Mouse (Mus musculus): ENCODE measurements around the gene Fut2.

The Fut2 gene

GRCm38 (mm10) chr7:45702809-45703520 lies 36.8 kb upstream of the Fut2 start:
- DNase-seq (ENCODE audit: low read depth, low spot score) = no peak

- no peak for DNase-seq (ENCODE audit: low read depth, low spot score)
These were observed 36.1 kb upstream of the Fut2 start for GRCm38 (mm10) chr7:45702316-45702715.

GRCm38 (mm10) chr7:45701607-45702006 lies 35.4 kb upstream of the Fut2 start:
- no peak for DNase-seq (ENCODE audit: low read depth, low spot score)

DNA sequence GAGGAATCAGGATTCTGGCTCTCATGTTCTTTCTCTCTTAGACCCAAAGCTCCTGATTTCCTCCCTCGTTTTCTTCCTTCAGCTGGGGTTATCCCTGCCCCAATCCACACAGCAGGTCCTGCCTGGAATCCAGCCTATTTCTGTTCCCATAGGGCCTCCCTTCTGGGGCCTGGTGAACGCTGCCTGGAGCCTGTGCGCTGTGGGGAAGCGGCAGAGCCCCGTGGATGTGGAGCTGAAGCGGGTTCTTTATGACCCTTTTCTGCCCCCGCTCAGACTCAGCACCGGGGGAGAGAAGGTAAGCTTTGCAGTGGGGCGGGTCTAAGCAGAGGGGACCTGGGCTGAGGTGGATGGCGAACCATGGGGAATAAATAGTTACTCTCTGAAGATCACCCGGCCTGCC lies 34.9 kb upstream of the Fut2 start:
- no peak for DNase-seq (ENCODE audit: low read depth, low spot score)

- peak; percentile 67 for DNase-seq (ENCODE audit: low read depth, low spot score)
These were observed 34.3 kb upstream of the Fut2 start for GRCm38 (mm10) chr7:45700301-45701015.

DNA sequence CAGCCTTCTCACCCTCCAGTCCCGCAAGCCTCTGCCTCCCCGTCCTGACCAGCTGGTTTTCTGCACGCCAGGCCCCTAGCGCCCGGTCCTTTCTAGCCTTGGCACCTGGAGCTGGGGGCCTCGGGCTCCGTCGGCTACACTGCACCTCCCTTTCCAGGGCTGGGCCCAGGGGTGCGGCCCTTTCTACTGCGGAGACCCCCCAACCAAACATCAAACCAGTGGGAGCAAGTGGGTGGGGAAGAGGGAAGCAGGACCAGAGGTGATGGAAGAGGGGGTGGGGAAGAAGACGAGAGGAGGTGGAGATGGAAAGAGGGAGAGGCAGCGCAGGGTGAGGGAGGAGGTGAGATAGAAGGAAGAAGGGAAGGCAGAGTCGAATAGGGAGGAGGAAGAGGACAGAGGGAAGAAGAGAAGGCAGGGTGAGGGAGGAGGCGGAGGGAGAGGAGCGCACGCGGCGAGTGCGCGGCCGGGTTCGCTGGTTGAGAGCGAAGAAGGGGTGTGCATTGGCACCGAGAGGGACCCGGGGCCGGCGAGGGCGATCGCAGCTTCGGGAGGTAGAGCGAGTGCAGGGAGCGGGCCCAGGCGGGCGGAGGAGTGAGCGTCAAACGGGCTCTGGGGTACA lies 33.4 kb upstream of the Fut2 start, which contains the start of gene Car11:
Gene Car11 (plus strand): TSS at position 321 of the 619 bp plus-strand sequence.
- no peak for DNase-seq (ENCODE audit: low read depth, low spot score)

DNA sequence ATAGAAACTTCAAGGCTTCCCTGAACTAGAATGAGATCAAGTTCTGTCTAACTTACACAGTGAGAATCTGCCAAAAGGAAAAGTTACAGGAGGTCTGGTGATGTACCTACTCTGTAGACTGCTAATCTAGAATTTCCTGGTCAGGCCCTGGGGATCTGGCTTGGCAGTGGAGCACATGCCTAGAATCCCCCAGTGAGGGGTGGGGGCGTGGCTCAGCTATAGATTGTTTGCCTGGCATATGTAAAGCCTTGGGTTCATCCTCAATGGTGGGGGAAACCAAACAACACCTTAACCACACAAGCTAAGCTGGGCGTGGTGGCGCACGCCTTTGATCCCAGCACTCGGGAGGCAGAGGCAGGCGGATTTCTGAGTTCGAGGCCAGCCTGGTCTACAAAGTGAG lies 31.7 kb upstream of the Fut2 start:
- DNase-seq (ENCODE audit: low read depth, low spot score) = no peak

GRCm38 (mm10) chr7:45695098-45695497 lies 28.9 kb upstream of the Fut2 start:
- no peak for DNase-seq (ENCODE audit: low read depth, low spot score)

DNA sequence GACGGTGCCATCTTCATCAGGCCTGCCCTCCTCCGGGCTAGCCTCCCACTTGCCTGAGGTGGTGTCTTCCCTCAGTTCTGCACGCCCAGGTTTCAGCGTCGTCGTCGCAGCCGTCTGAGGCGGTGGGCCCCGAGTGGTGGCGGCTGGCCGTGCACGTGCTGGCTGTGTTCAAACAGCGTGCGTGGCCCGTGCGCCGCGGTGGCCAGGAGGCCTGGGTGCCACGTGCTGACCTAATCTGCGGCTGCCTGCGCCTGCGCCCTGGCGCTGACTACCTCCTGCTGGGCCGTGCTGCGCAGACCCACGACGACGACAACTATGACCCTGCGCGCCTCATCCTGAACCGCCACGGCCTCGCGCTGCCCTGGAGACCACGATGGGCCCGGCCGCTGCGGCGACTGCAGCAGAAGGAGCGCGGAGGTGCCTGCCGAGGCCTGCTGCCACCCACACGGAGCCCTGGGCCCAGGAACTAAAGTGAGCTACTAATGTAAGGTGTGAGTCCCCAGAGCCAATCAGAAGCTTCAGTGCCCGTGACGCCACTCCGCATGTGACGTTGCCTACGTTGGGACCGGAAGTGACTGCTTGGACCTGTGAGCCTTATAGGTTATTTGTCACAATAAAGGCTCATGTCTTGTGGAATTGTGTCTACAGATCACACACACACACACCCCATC lies 27.9 kb upstream of the Fut2 start, which contains the start of gene Sec1:
Gene Sec1 (minus strand): TSS at position 482 of the 671 bp plus-strand sequence.
- no peak for DNase-seq (ENCODE audit: low read depth, low spot score)

GRCm38 (mm10) chr7:45692364-45692763 lies 26.2 kb upstream of the Fut2 start:
- DNase-seq (ENCODE audit: low read depth, low spot score) = no peak

DNA sequence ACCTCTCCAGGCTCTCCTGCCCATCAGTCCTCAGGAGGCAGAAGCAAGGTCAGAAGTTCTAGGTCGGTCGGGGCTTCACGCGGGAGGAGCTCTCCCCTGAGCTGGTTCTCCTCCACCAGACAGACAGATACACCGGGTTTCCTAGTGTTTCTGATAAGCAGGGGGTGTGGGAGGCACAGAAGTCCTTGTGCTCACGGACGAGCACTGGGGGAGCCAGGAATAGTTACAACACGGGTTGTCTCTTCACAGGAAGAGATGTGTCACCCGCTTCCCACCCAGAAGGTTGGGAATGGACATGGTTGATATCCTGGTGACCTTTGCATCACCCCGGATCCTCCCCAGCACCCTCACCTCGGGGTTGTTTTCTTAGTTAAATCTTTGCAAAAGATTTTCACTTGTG lies 23.6 kb upstream of the Fut2 start:
- DNase-seq (ENCODE audit: low read depth, low spot score) = no peak

- DNase-seq (ENCODE audit: low read depth, low spot score) = no peak
These were observed 22.9 kb upstream of the Fut2 start for GRCm38 (mm10) chr7:45689099-45689498.

DNA sequence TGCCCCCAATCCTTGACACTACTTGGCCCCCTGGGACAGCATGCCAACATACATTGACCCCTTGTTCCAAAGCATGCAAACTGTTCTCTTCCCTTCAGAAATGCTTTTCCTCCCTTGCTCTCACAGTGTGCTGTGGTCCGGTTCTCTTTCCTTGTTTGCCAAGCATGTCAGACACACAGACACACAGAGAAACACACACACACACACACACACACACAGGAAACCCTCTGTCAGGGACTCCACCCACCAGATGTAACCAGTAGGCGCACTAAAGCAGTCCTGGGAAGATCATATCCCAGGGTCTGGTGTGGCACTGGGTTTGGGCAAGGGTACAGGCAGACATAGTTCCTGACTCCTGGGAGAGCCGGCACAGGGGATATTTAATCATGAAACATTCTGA lies 20.6 kb upstream of the Fut2 start:
- DNase-seq (ENCODE audit: low read depth, low spot score) = no peak

DNA sequence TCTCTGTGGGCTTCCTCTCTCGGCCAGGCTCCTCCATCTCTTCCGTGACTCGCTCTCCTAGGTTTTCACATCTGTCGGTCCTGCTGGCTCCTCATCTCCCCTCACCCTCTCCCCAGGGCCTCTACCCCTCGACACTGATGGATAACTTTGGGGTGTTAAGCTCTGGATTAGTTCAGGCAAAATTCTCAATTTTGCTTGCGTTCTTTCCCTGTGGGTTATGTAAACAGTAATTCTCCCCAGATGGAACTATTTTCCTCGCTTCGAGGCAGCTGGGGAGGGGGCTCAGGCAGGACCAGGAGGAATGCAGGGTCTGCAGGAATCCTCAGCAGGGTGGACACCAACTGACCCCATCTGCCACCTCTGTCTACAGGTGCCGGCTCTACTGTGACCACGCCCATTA lies 19.6 kb upstream of the Fut2 start:
- DNase-seq (ENCODE audit: low read depth, low spot score) = no peak

- DNase-seq (ENCODE audit: low read depth, low spot score) = no peak
These were observed 17.3 kb upstream of the Fut2 start, which contains the start of gene Ntn5 for GRCm38 (mm10) chr7:45683396-45684050. Gene Ntn5, plus strand, starts transcription at chr7:45684022.

DNA sequence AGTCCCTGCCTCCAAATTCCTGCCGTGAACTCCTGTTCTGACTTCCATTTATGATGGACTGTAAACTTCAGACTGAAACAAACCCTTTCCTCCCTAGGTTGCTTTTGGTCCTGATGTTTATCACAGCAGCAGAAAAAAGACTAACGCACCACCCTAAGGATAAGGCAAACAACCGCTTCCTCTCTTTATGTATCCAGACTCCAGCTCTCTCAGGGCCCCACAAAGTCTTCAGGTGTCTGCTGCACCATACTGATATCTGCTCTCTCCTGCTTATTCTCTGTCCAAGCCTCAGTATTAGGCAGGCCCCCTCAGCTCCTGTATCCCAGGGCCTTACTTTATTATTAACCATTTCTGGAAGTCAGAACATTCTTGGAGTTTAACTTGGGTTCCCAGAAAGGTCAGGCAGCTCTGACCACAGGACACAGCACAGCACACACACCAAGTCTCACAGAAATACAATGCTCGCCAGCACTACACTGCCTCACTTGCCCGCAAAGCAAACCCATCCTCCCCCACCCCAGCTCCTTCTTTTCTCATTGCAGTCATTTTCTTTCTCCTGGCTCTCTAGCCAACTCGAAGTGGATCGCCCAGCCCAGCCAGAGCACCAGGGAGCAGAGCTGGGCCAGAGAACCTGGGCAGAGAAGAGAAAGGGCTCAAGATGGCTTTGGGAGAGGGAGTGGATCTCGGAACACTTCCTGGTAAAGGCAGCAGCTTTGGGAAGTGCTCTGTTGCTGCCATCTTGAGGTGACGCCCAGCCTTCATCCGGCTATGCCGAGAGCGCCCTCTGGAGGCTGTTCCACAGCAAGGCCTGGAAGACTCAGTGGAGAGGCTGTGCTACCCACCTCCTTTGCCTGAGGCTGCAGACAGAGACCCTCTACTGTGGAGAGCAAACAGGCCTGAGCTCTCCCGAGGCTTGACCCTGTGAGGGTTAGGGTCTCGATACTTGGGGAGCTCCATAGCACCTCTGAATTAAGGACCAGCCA lies 16.2 kb upstream of the Fut2 start:
- peak; percentile 63 for DNase-seq (ENCODE audit: low read depth, low spot score)

GRCm38 (mm10) chr7:45681046-45681736 lies 15.0 kb upstream of the Fut2 start:
- DNase-seq (ENCODE audit: low read depth, low spot score) = no peak

- DNase-seq (ENCODE audit: low read depth, low spot score) = no peak
These were observed 13.9 kb upstream of the Fut2 start for GRCm38 (mm10) chr7:45679966-45680621.

DNA sequence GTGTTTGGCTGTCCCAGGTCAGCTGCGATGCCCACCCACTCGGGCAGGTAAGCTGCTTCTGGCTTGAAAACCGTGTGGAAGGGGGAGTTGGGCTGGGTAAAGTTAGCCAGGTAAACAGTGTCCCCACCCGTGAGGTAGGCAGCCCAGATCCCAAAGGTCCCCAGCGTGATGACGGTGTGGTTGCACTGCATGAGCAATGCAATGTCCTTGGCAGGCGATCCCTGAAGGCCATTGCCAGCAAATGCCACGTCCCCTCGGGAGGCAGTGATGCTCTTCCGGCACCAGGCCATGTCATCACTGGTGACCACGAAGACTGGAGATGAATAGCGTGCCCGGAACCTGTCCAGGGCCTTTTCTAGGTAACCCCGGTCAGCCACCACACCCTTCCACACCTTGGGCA lies 12.3 kb upstream of the Fut2 start:
- DNase-seq (ENCODE audit: low read depth, low spot score) = no peak
